Mouse (Mus musculus) forebrain, embryonic 12.5 days (tissue): ENCODE results near the gene Daam2. TPM values are rescaled to one million over a fixed set of nuclear protein-coding genes. Genes with fewer than 3 reads are reported as not detected.

Source experiments
- ATAC-seq: fragments of 200-750 bp; cut with Nextera tagmentation; 2 replicates; pipeline ENCODE4 v1.8.0; 2017; ENCODE audit warnings: moderate TSS enrichment; ENCODE audit not compliant: low FRiP score
- H3K27ac ChIP-seq: fragments of 300-500 bp; sonication (generic); 2 replicates; pipeline ENCODE4 v1.5.1; 2016; ENCODE audit warnings: mild to moderate bottlenecking
- H3K27me3 ChIP-seq: fragments of 300-500 bp; sonication (generic); 2 replicates; pipeline ENCODE4 v1.6.1; 2016; ENCODE audit warnings: mild to moderate bottlenecking
- H3K36me3 ChIP-seq: fragments of 300-500 bp; sonication (generic); replicated peaks from 2 replicates; pipeline ENCODE4 v1.6.1; 2016; ENCODE audit warnings: mild to moderate bottlenecking
- H3K4me1 ChIP-seq: fragments of 300-500 bp; sonication (generic); 2 replicates; pipeline ENCODE4 v1.6.1; 2016
- H3K4me2 ChIP-seq: fragments of 300-500 bp; sonication (generic); 2 replicates; pipeline ENCODE4 v1.6.1; 2016; ENCODE audit warnings: mild to moderate bottlenecking, moderate library complexity
- H3K4me3 ChIP-seq: fragments of 300-500 bp; sonication (generic); replicated peaks from 2 replicates; pipeline ENCODE4 v1.5.1; 2016; ENCODE audit warnings: mild to moderate bottlenecking
- H3K9ac ChIP-seq: fragments of 300-500 bp; sonication (generic); 2 replicates; pipeline ENCODE4 v1.6.1; 2016; ENCODE audit warnings: mild to moderate bottlenecking
- H3K9me3 ChIP-seq: fragments of 300-500 bp; sonication (generic); 2 replicates; pipeline ENCODE4 v1.6.1; 2016
- WGBS: fragments of 180-500 bp; shearing (Covaris S2); methylation state at CpG from one replicate; pipeline ENCODE4 v1.1.7; 2016; 5-methylcytosine and 5-hydroxymethylcytosine counted together
- polyA plus RNA-seq: library from polyadenylated mRNA; unstranded; fragments of >200 nt; fragmentation: Nextera tagmentation; extraction: Ambion mirVana; gene quantifications from 2 replicates; pipeline ENCODE4 v1.2.1, GENCODE M21; 2016

The Daam2 gene
- polyA plus RNA-seq, 1 experiment from 2014 or later, result 2.0 TPM

GRCm38 (mm10) chr17:49512671-49513085, 51.5 kb downstream of the Daam2 start:
- ATAC-seq, result peak; percentile 64; the same call in 1 of the 2 replicates

DNA sequence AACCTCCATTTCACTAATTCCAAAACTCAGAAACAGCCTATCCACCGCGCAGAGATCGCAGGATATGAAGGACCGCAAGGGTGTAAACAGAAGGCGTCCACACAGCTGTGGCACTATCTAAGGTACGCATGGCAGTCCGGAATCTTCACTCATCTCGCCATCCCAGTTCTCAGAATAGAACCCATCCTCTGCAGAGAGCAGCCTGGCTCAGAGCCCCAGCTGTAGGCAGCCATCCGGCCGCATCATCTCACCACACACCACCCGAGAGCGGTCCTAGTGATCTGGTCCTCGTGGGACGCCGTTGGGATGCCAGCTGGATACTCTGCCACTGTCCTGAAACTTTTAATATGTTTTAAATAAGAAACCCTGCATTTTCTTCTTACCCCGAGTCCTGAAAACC, 54.7 kb downstream of the Daam2 start:
- no peak for ATAC-seq
- Histone ChIP-seq H3K27ac (no peak overlapping the region), H3K27me3 (no peaks in the 10 kb centered on the region), H3K4me2 (no peak overlapping the region), H3K4me1 (0 out of 2 replicates have a peak, but pooled peaks cover 4% of the 10 kb centered on the region), H3K9me3 (0 out of 2 replicates have a peak, but pooled peaks cover 5% of the 10 kb centered on the region), H3K9ac (no peak overlapping the region), H3K4me3 (no peak overlapping the region), H3K36me3 (no peaks in the 10 kb centered on the region)
- WGBS, result 92% methylated on average over 16 of the region's 16 CpGs

More at GRCm38 (mm10) chr17:49512671-49513085, 51.5 kb downstream of the Daam2 start:
- no peaks in the 10 kb centered on the region for H3K36me3 ChIP-seq
- 0 out of 2 replicates have a peak, but pooled peaks cover 4% of the 10 kb centered on the region for H3K4me1 ChIP-seq
- H3K27ac ChIP-seq, result no peak overlapping the region
- no peaks in the 10 kb centered on the region for H3K27me3 ChIP-seq
- 68% methylated on average over 5 of the region's 5 CpGs for WGBS
- no peak overlapping the region for H3K4me3 ChIP-seq
- H3K9me3 ChIP-seq, result 0 out of 2 replicates have a peak, but pooled peaks cover 5% of the 10 kb centered on the region
- no peak overlapping the region for H3K9ac ChIP-seq
- no peak overlapping the region for H3K4me2 ChIP-seq

DNA sequence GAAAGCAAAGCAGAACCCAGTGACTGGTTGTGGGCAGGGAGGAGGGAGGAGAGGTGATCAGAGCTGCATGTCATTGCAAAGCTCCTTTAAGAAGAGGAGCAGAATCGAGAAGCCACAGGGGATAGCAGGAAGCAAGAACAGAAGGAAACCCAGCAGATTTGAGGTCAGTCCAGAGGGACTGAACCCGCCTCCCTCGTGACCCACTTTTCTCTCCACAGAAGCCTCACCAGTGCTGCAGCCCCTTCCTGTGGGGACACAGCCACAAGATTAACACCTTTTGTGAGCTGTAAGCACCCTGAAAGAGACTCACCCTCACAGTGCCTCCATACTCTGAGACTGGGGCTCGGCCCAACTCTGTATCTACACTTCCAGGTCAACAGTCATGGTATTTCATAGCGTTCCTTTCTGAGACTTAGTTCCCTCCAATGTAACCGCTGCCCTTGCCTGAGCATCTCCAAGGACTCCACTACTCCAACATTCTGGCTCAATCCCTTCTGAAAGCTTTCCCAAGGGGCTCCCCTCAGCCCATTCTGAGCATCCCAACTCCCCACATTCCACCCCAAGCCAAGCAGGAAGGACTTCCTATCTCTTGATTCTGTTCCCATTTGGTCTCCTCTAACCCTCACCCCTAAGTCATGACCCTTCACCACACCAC, 60.8 kb downstream of the Daam2 start:
- ATAC-seq, result no peak
- no peaks in the 10 kb centered on the region for H3K36me3 ChIP-seq
- H3K4me1 ChIP-seq, result no peaks in the 10 kb centered on the region
- H3K4me2 ChIP-seq, result no peak overlapping the region
- no peak overlapping the region for H3K4me3 ChIP-seq
- no peak overlapping the region for H3K9ac ChIP-seq
- no peaks in the 10 kb centered on the region for H3K9me3 ChIP-seq
- 83% methylated on average over 6 of the region's 6 CpGs for WGBS
- H3K27me3 ChIP-seq, result no peaks in the 10 kb centered on the region
- H3K27ac ChIP-seq, result no peak overlapping the region

- Histone ChIP-seq H3K4me1 (0 out of 2 replicates have a peak, but pooled peaks cover 3% of the 10 kb centered on the region), H3K36me3 (no peaks in the 10 kb centered on the region), H3K27ac (no peak overlapping the region), H3K4me2 (no peak overlapping the region), H3K27me3 (no peaks in the 10 kb centered on the region), H3K4me3 (no peak overlapping the region), H3K9ac (no peak overlapping the region), H3K9me3 (no peaks in the 10 kb centered on the region)
- no peak for ATAC-seq
- WGBS, result 73% methylated on average over 2 of the region's 2 CpGs
Measured at GRCm38 (mm10) chr17:49500234-49500633, 63.9 kb downstream of the Daam2 start.

- ATAC-seq, result no peak
- Histone ChIP-seq H3K36me3 (no peaks in the 10 kb centered on the region), H3K4me2 (no peak overlapping the region), H3K27ac (no peak overlapping the region), H3K4me3 (no peak overlapping the region), H3K4me1 (0 out of 2 replicates have a peak, but pooled peaks cover 3% of the 10 kb centered on the region), H3K9ac (no peak overlapping the region), H3K9me3 (no peaks in the 10 kb centered on the region), H3K27me3 (no peaks in the 10 kb centered on the region)
- 91% methylated on average over 2 of the region's 2 CpGs for WGBS
Measured at GRCm38 (mm10) chr17:49499635-49500034, 64.5 kb downstream of the Daam2 start.

- no peak overlapping the region for H3K4me2 ChIP-seq
- no peak overlapping the region for H3K9ac ChIP-seq
- whole genome bisulfite sequencing, result 46% methylated on average over 3 of the region's 3 CpGs
- H3K9me3 ChIP-seq, result no peaks in the 10 kb centered on the region
- no peaks in the 10 kb centered on the region for H3K27me3 ChIP-seq
- H3K27ac ChIP-seq, result no peak overlapping the region
- 0 out of 2 replicates have a peak, but pooled peaks cover 3% of the 10 kb centered on the region for H3K4me1 ChIP-seq
- H3K36me3 ChIP-seq, result 0 out of 2 replicates have a peak, but pooled peaks cover 4% of the 10 kb centered on the region
- ATAC-seq, result no peak
- no peak overlapping the region for H3K4me3 ChIP-seq
Measured at GRCm38 (mm10) chr17:49498169-49498568, 66.0 kb downstream of the Daam2 start.

DNA sequence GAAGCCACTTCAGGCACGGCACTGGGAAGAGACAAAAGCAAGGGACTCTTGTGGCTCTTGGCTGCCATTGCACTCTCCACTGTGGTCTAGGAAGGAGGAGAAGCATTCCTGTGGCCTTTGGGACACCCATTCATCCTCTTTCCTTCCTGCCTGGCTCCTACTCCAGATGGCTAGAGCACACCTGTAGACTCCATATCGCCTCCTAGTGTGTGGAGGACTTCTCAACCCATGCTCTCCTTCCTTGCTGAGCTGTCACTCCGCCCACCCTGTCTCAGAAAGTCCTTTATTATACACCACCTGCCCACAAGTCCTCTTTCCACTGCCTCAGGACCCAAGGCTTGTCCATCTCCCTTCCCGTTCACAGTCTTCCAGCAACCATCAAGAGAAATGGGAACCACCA, 70.9 kb downstream of the Daam2 start:
- no peak overlapping the region for H3K27ac ChIP-seq
- no peak for ATAC-seq
- 0 out of 2 replicates have a peak, but pooled peaks cover 3% of the 10 kb centered on the region for H3K4me1 ChIP-seq
- H3K36me3 ChIP-seq, result 0 out of 2 replicates have a peak, but pooled peaks cover 4% of the 10 kb centered on the region
- no peaks in the 10 kb centered on the region for H3K9me3 ChIP-seq
- H3K4me2 ChIP-seq, result no peak overlapping the region
- H3K9ac ChIP-seq, result no peak overlapping the region
- no peak overlapping the region for H3K4me3 ChIP-seq
- WGBS, result 92% methylated on average over 4 of the region's 4 CpGs
- H3K27me3 ChIP-seq, result no peaks in the 10 kb centered on the region

GRCm38 (mm10) chr17:49489098-49489497, 75.0 kb downstream of the Daam2 start:
- H3K27ac ChIP-seq, result no peak overlapping the region
- ATAC-seq, result no peak
- H3K9ac ChIP-seq, result no peak overlapping the region
- H3K4me2 ChIP-seq, result no peak overlapping the region
- H3K9me3 ChIP-seq, result no peaks in the 10 kb centered on the region
- H3K36me3 ChIP-seq, result 0 out of 2 replicates have a peak, but pooled peaks cover 4% of the 10 kb centered on the region
- WGBS, result 83% methylated on average over 5 of the region's 5 CpGs
- no peaks in the 10 kb centered on the region for H3K27me3 ChIP-seq
- no peak overlapping the region for H3K4me3 ChIP-seq
- no peaks in the 10 kb centered on the region for H3K4me1 ChIP-seq

- H3K4me3 ChIP-seq, result no peak overlapping the region
- ATAC-seq, result no peak
- no peaks in the 10 kb centered on the region for H3K4me1 ChIP-seq
- no peak overlapping the region for H3K4me2 ChIP-seq
- H3K27ac ChIP-seq, result no peak overlapping the region
- 82% methylated on average over 3 of the region's 3 CpGs for WGBS
- H3K9me3 ChIP-seq, result no peaks in the 10 kb centered on the region
- H3K36me3 ChIP-seq, result no peaks in the 10 kb centered on the region
- H3K9ac ChIP-seq, result no peak overlapping the region
- no peaks in the 10 kb centered on the region for H3K27me3 ChIP-seq
Measured at GRCm38 (mm10) chr17:49484435-49484834, 79.7 kb downstream of the Daam2 start.

DNA sequence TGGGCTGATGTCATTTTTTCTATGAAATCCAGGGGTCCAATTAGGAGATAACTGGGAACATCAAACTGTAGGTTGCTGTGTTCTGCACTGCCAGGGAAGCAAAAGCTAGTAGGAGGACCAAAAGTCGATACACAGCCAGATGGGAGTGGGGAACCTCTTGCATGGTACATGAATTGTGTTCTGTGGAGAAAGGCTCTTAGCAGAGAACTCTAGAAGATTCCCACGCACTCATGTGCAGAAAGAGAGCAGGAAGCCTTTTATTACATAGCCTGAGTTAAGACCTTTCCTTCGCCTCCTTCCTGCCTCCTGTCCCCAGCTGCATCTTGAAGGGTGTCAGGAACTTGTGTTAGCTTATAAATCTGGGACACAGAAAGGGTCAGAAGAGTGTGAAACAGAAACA, 82.3 kb downstream of the Daam2 start:
- H3K36me3 ChIP-seq, result no peaks in the 10 kb centered on the region
- H3K27me3 ChIP-seq, result no peaks in the 10 kb centered on the region
- H3K27ac ChIP-seq, result no peak overlapping the region
- ATAC-seq, result no peak
- H3K4me1 ChIP-seq, result no peaks in the 10 kb centered on the region
- no peaks in the 10 kb centered on the region for H3K9me3 ChIP-seq
- 92% methylated on average over 3 of the region's 3 CpGs for WGBS
- no peak overlapping the region for H3K9ac ChIP-seq
- no peak overlapping the region for H3K4me3 ChIP-seq
- no peak overlapping the region for H3K4me2 ChIP-seq

- H3K4me1 ChIP-seq, result peaks cover 5% of the 10 kb centered on the region; the same call in 1 of the 2 replicates
- H3K27ac ChIP-seq, result no peak overlapping the region
- 82% methylated on average over 4 of the region's 4 CpGs for WGBS
- H3K4me2 ChIP-seq, result no peak overlapping the region
- no peak overlapping the region for H3K9ac ChIP-seq
- no peaks in the 10 kb centered on the region for H3K27me3 ChIP-seq
- H3K4me3 ChIP-seq, result no peak overlapping the region
- H3K36me3 ChIP-seq, result no peaks in the 10 kb centered on the region
- ATAC-seq, result no peak
- H3K9me3 ChIP-seq, result no peaks in the 10 kb centered on the region
Measured at GRCm38 (mm10) chr17:49477370-49477769, 86.8 kb downstream of the Daam2 start.

DNA sequence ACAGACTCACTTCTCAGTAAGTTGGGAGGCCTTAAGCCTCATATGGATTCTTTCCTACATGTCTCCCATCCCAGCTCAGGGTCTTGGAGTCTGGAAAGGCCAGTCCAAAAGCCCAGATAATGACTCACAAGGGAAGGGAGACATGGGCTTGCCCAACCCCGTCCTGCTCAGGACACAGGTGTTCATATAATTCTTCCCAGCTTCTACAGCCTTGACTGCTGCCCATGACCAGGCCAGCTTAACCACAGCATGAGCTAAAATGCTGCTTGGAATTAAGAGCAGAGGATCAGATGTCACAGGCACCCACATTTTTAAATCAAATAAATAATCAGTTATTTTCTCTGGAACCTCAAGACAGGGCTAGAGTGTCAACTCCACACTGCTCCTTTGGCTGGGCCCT, 89.0 kb downstream of the Daam2 start:
- Histone ChIP-seq H3K36me3 (no peaks in the 10 kb centered on the region), H3K4me1 (peaks cover 7% of the 10 kb centered on the region; the same call in 1 of the 2 replicates), H3K4me2 (no peak overlapping the region), H3K27ac (no peak overlapping the region), H3K27me3 (no peaks in the 10 kb centered on the region), H3K9me3 (no peaks in the 10 kb centered on the region), H3K9ac (no peak overlapping the region), H3K4me3 (no peak overlapping the region)
- 84% methylated on average over 1 of the region's 1 CpGs for WGBS
- ATAC-seq, result no peak

- H3K27me3 ChIP-seq, result no peaks in the 10 kb centered on the region
- H3K4me1 ChIP-seq, result peaks cover 7% of the 10 kb centered on the region; the same call in 1 of the 2 replicates
- H3K9me3 ChIP-seq, result no peaks in the 10 kb centered on the region
- 92% methylated on average over 4 of the region's 4 CpGs for WGBS
- no peak overlapping the region for H3K4me3 ChIP-seq
- H3K9ac ChIP-seq, result no peak overlapping the region
- no peak overlapping the region for H3K27ac ChIP-seq
- no peaks in the 10 kb centered on the region for H3K36me3 ChIP-seq
- no peak for ATAC-seq
- H3K4me2 ChIP-seq, result no peak overlapping the region
Measured at GRCm38 (mm10) chr17:49474051-49474450, 90.1 kb downstream of the Daam2 start.
